ENCODE assay signal across 22 mouse cellular contexts in genomic region chr10:75562596-75562995, GRCm38 (mm10).
"Had no signal": no experiment of that assay in that cellular context is flagged by ENCODE, and none has a peak within 500 bp of the region (broad histone marks: within the 10 kb centered on the region; RNA-seq: fewer than 3 reads in every experiment).

No protein-coding gene starts in this region.

- H3K4me2 ChIP-seq: limb, embryonic 13.5 days; liver, embryonic 12.5 days; liver, embryonic 15.5 days; lung, embryonic 15.5 days; neural tube, embryonic 12.5 days; neural tube, embryonic 15.5 days; stomach, embryonic 15.5 days had no signal

- DNase-seq: layer of hippocampus, adult 9-11 months; liver; lung, adult 18-20 months; lung, postnatal 10 days; lung, postnatal 36 days; midbrain, embryonic 14.5 days; right cerebral cortex, adult 18-20 months; right cerebral cortex, postnatal 14 days; right cerebral cortex, postnatal 4 days; thymus, postnatal 36 days had no signal

- H3K36me3 ChIP-seq: limb, embryonic 10.5 days; limb, embryonic 13.5 days; liver, embryonic 12.5 days; liver, embryonic 15.5 days; lung, embryonic 15.5 days; midbrain, embryonic 10.5 days; neural tube, embryonic 12.5 days; neural tube, embryonic 15.5 days; stomach, embryonic 15.5 days had no signal

- H3K4me3 ChIP-seq: layer of hippocampus, adult 2 months; limb, embryonic 10.5 days; limb, embryonic 13.5 days; liver, embryonic 12.5 days; liver, embryonic 15.5 days; lung, embryonic 15.5 days; megakaryocyte, embryonic 14.5 days; midbrain, embryonic 10.5 days; neural tube, embryonic 12.5 days; neural tube, embryonic 15.5 days; stomach, embryonic 15.5 days had no signal

- ATAC-seq: liver, embryonic 12.5 days had no signal

- H3K9ac ChIP-seq: limb, embryonic 13.5 days; liver, embryonic 12.5 days; liver, embryonic 15.5 days; lung, embryonic 15.5 days; neural tube, embryonic 12.5 days; neural tube, embryonic 15.5 days; stomach, embryonic 15.5 days had no signal

- H3K9me3 ChIP-seq: limb, embryonic 10.5 days; limb, embryonic 13.5 days; liver, embryonic 12.5 days; liver, embryonic 15.5 days; lung, embryonic 15.5 days; midbrain, embryonic 10.5 days; neural tube, embryonic 12.5 days; neural tube, embryonic 15.5 days; stomach, embryonic 15.5 days had no signal

- H3K27ac ChIP-seq: kidney, postnatal 0 days; layer of hippocampus, adult 2 months; limb, embryonic 10.5 days; limb, embryonic 13.5 days; liver, embryonic 12.5 days; liver, embryonic 15.5 days; lung, embryonic 15.5 days; midbrain, embryonic 10.5 days; neural tube, embryonic 12.5 days; neural tube, embryonic 15.5 days; stomach, embryonic 15.5 days had no signal
